7 mouse cellular contexts compared by ENCODE assay signal in genomic region chr12:90737932-90738331, GRCm38 (mm10). TPM values are rescaled to one million over a fixed set of nuclear protein-coding genes. Genes with fewer than 3 reads are reported as not detected.
DNase-seq lines count a peak whose midpoint lies in the region; ATAC-seq and TF ChIP-seq lines count a peak whose summit lies in the region.

No protein-coding gene starts in this region.

- no peaks in the 10 kb centered on the region for H3K36me3 ChIP-seq in liver, embryonic 12.5 days
- H3K36me3 ChIP-seq in liver, embryonic 11.5 days (ENCODE audit: control insufficient read depth, insufficient read depth, low read length), result no peaks in the 10 kb centered on the region
- H3K36me3 ChIP-seq in CH12.LX (replicated peaks in 1 of 2; ENCODE audit: control insufficient read depth in 1 of 2, insufficient read depth in 1 of 2, low read length in 1 of 2), result no peaks in the 10 kb centered on the region
- no peaks in the 10 kb centered on the region for H3K36me3 ChIP-seq in heart, postnatal 0 days (replicated peaks; ENCODE audit: control insufficient read depth, insufficient read depth, low read length)

- no peaks in the 10 kb centered on the region for H3K27me3 ChIP-seq in liver, embryonic 12.5 days (replicated peaks)
- H3K27me3 ChIP-seq in liver, embryonic 11.5 days (replicated peaks; ENCODE audit: control insufficient read depth, insufficient read depth, low read length), result no peaks in the 10 kb centered on the region
- H3K27me3 ChIP-seq in CH12.LX (replicated peaks), result no peaks in the 10 kb centered on the region
- H3K27me3 ChIP-seq in heart, postnatal 0 days (ENCODE audit: control insufficient read depth, insufficient read depth, low read length), result no peaks in the 10 kb centered on the region

- dilution Hi-C loops in CH12.LX (cut with MboI; ENCODE audit: extremely low pct_ligation_motif_present, extremely low pct_unique_long_range_greater_than_20kb, low sequenced_read_pairs), result no loop called here

- no peak for TF ChIP-seq CTCF in CH12.LX (conservative IDR thresholded peaks at IDR 0.05 in 1 of 2, IDR thresholded peaks at IDR 0.05 in 1 of 2; ENCODE audit: low read depth in 2 of 2, low read length in 2 of 2)
- TF ChIP-seq CTCF in heart, postnatal 0 days (IDR thresholded peaks at IDR 0.05; ENCODE audit: low read depth), result no peak

- no peaks in the 10 kb centered on the region for H3K9me3 ChIP-seq in liver, embryonic 12.5 days (replicated peaks)
- H3K9me3 ChIP-seq in liver, embryonic 11.5 days (ENCODE audit: control insufficient read depth, low read length), result no peaks in the 10 kb centered on the region
- H3K9me3 ChIP-seq in CH12.LX (replicated peaks; ENCODE audit: low read length), result no peaks in the 10 kb centered on the region
- H3K9me3 ChIP-seq in heart, postnatal 0 days (replicated peaks; ENCODE audit: control insufficient read depth, low read length), result no peaks in the 10 kb centered on the region

- no peak overlapping the region for H3K9ac ChIP-seq in liver, embryonic 12.5 days
- no peak overlapping the region for H3K9ac ChIP-seq in liver, embryonic 11.5 days (ENCODE audit: low read depth, low read length)
- H3K9ac ChIP-seq in CH12.LX (ENCODE audit: insufficient read depth, low read depth), result peak overlapping the region; percentile 56; the same call in 1 of the 2 replicates
- peak overlapping the region; percentile 34; the same call in 1 of the 2 replicates for H3K9ac ChIP-seq in heart, postnatal 0 days (replicated peaks; ENCODE audit: low read depth, low read length)

- WGBS in liver, embryonic 12.5 days (ENCODE audit: insufficient replicate concordance), result 59% methylated on average over 13 of the region's 13 CpGs
- 72% methylated on average over 13 of the region's 13 CpGs for whole genome bisulfite sequencing in liver, embryonic 11.5 days
- 56% methylated on average over 13 of the region's 13 CpGs for WGBS in heart, postnatal 0 days

- H3K79me2 ChIP-seq in CH12.LX (replicated peaks; ENCODE audit: control insufficient read depth, extremely low read depth, insufficient read depth, poor library complexity, severe bottlenecking), result no peaks in the 10 kb centered on the region

- no peak overlapping the region for H3K27ac ChIP-seq in liver, embryonic 12.5 days
- no peak overlapping the region for H3K27ac ChIP-seq in liver, embryonic 11.5 days (ENCODE audit: low read depth, low read length)
- no peak overlapping the region for H3K27ac ChIP-seq in CH12.LX (ENCODE audit: insufficient read depth, low read depth)
- no peak overlapping the region for H3K27ac ChIP-seq in heart, postnatal 0 days (ENCODE audit: low read depth)

- DNase-seq in liver, embryonic 11.5 days (ENCODE audit: low spot score), result no peak
- no peak for DNase-seq in CH12.LX (ENCODE audit: extremely low read depth)
- peak; percentile 40 for DNase-seq in cerebellum, adult 11 months
- DNase-seq in heart, postnatal 0 days (ENCODE audit: low spot score), result no peak
- DNase-seq in skeletal muscle tissue, adult 2 months (ENCODE audit: low read depth, low spot score), result peak; percentile 32
- no peak for DNase-seq in ovary, postnatal 36 days (ENCODE audit: low spot score)

- peak overlapping the region; percentile 42; the same call in 1 of the 2 replicates for H3K4me2 ChIP-seq in liver, embryonic 12.5 days
- no peak overlapping the region for H3K4me2 ChIP-seq in liver, embryonic 11.5 days
- H3K4me2 ChIP-seq in CH12.LX (ENCODE audit: insufficient read depth, low read depth, poor library complexity, severe bottlenecking), result peak overlapping the region; percentile 99
- peak overlapping the region; percentile 70 for H3K4me2 ChIP-seq in heart, postnatal 0 days (ENCODE audit: low read depth, low read length)

- no peak for ATAC-seq in liver, embryonic 12.5 days
- no peak for ATAC-seq in liver, embryonic 11.5 days (replicated peaks; ENCODE audit: low FRiP score)
- no peak for ATAC-seq in heart, postnatal 0 days (ENCODE audit: insufficient read depth, low read depth)

- in situ Hi-C loops in CH12.LX (cut with MboI; ENCODE audit: low pct_ligation_motif_present, low pct_unique_long_range_greater_than_20kb, low sequenced_read_pairs), result loop anchor here (25.0 kb wide), 2 partner anchors 176 to 349 kb away; no protein-coding TSS in a partner anchor

- no peak for TF ChIP-seq EP300 in CH12.LX (IDR thresholded peaks at IDR 0.05; ENCODE audit: low read length)
- TF ChIP-seq EP300 in heart, postnatal 0 days (IDR thresholded peaks at IDR 0.05; ENCODE audit: low read depth), result no peak

- H3K4me1 ChIP-seq in liver, embryonic 12.5 days, result no peaks in the 10 kb centered on the region
- H3K4me1 ChIP-seq in liver, embryonic 11.5 days (replicated peaks; ENCODE audit: control insufficient read depth, insufficient read depth, low read length), result no peaks in the 10 kb centered on the region
- peaks cover 0 to 10% of the 10 kb centered on the region in 2 experiments; a peak in 2 of 4 replicates for H3K4me1 ChIP-seq in CH12.LX (ENCODE audit: control insufficient read depth in 1 of 2, insufficient read depth in 2 of 2)
- peaks cover 7% of the 10 kb centered on the region; the same call in 1 of the 2 replicates for H3K4me1 ChIP-seq in heart, postnatal 0 days (ENCODE audit: control insufficient read depth, insufficient read depth)

- TF ChIP-seq RAD21 in CH12.LX (IDR thresholded peaks at IDR 0.05; ENCODE audit: low read depth, low read length), result no peak

- TF ChIP-seq POLR2A in CH12.LX (IDR thresholded peaks at IDR 0.05; ENCODE audit: low read depth, low read length), result no peak

- no peak overlapping the region for H3K4me3 ChIP-seq in liver, embryonic 12.5 days
- H3K4me3 ChIP-seq in liver, embryonic 11.5 days (ENCODE audit: low read depth, low read length), result no peak overlapping the region
- no peak overlapping the region for H3K4me3 ChIP-seq in CH12.LX (replicated peaks in 1 of 3; ENCODE audit: low read depth in 2 of 3, low read length in 2 of 3, poor library complexity in 1 of 3)
- peak overlapping the region; percentile 45 for H3K4me3 ChIP-seq in heart, postnatal 0 days (ENCODE audit: low read depth, low read length)

TF ChIP-seq in CH12.LX, 34 proteins besides CTCF, POLR2A, EP300 and RAD21:
- TF ChIP-seq GABPA (IDR thresholded peaks at IDR 0.05; ENCODE audit: insufficient replicate concordance, low read depth, low read length) (no peak), NELFE (IDR thresholded peaks at IDR 0.05; ENCODE audit: low read depth, low read length) (no peak), JUND (conservative IDR thresholded peaks at IDR 0.05; ENCODE audit: low read depth, low read length) (no peak), MAZ (IDR thresholded peaks at IDR 0.05; ENCODE audit: low read depth, low read length) (no peak), ETS1 (conservative IDR thresholded peaks at IDR 0.05; ENCODE audit: low read depth, low read length) (no peak), MAX (IDR thresholded peaks at IDR 0.05; ENCODE audit: low read length) (peak; percentile 31; the same call in 1 of the 2 replicates), ZNF384 (IDR thresholded peaks at IDR 0.05; ENCODE audit: low read depth, low read length) (no peak)
TF ChIP-seq in CH12.LX: peak in this region for 1.

RNA-seq across cellular contexts. Expression of gene Dio2, which starts 0.3 kb away (rescaled TPM):
- polyA plus RNA-seq in liver, embryonic 12.5 days (2016; fragmentation: Nextera tagmentation; extraction: Ambion mirVana), result 0.02 and 0.10 TPM in 2 replicates
- 0.09 TPM in 1 of 2 replicates, not detected in the other for polyA plus RNA-seq in liver, embryonic 11.5 days (2014; fragmentation: Nextera tagmentation; extraction: Ambion mirVana)
- total RNA-seq in CH12.LX (2012; rRNA removed) (not detected in 2 replicates), CH12.LX (2014; rRNA removed) (not detected in 2 replicates)
- not detected in 2 replicates for polyA plus RNA-seq in CH12.LX (2012; ENCODE audit: insufficient read length, low read depth)
- 1.8 and 2.3 TPM in 2 replicates for total RNA-seq in heart, postnatal 0 days (2014; rRNA removed; ENCODE audit: low replicate concordance)
- polyA plus RNA-seq in heart, postnatal 0 days (2015; fragmentation: Nextera tagmentation; extraction: Ambion mirVana), result 0.58 and 0.82 TPM in 2 replicates

Comparison
In these comparisons a context has a peak if more than half of its experiments do, and no peak if none do; other contexts are left out.
1. H3K9ac ChIP-seq: peak in CH12.LX (single experiment) and heart, postnatal 0 days (single experiment); none in liver, embryonic 12.5 days (single experiment) and liver, embryonic 11.5 days (single experiment).
2. DNase-seq: peak in cerebellum, adult 11 months (single experiment) and skeletal muscle tissue, adult 2 months (single experiment); none in liver, embryonic 11.5 days (single experiment), CH12.LX (single experiment), heart, postnatal 0 days (single experiment) and ovary, postnatal 36 days (single experiment).